Mouse (Mus musculus) spleen, adult 18-20 months (tissue): ENCODE measurements at regions not wholly inside any gene's neighbourhood (a gene's known extent, or its start where the extent isn't known, plus 50 kb on each side); places are given as distances from the start of the nearest gene placed in this dataset.

Experiments
- DNase-seq, 2 experiments: peaks; one replicate each; pipeline ENCODE4 v3.0.0; 2022; ENCODE audit warnings: mixed read lengths in 2 of 2

DNA sequence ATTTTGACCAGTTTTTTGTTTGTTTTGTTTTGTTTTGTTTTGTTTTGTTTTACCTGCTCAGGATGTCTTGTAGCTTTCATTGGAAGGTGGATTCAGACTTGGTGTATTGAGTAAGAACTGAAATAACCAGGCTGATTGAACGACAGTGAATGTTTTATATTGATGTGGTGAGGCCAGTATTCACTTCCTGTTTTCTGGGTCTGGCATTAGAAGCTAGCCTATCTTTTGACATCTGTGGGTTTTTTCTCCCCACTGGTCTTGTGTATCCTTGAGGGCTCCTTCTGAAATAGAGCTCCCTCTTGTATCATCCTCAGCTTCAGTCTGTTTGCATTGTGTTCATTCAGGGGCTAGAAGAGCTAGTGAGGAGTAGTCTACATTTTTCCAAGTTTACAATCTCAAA lies 175.5 kb downstream of the 1700129C05Rik start:
- no peak for DNase-seq

DNA sequence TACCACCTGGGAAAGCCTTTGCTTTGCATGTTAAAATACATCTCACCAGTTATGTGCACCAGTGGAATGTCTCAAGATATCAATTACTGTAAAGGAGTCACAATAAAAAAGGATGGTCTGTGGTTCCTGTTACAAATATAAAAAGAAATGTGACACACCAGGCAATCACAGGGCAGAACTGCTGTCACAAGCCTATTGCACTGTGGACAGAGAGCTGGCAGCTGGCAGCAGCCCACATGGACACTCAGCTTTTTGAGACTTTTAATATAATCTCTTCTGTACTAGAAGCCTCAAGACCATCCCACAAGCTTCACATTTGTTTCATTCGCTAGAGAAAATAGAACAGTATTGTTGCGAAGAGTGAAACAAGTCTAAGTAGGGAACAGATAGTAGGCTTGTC lies 197.7 kb downstream of the 1700129C05Rik start:
- DNase-seq = no peak

DNA sequence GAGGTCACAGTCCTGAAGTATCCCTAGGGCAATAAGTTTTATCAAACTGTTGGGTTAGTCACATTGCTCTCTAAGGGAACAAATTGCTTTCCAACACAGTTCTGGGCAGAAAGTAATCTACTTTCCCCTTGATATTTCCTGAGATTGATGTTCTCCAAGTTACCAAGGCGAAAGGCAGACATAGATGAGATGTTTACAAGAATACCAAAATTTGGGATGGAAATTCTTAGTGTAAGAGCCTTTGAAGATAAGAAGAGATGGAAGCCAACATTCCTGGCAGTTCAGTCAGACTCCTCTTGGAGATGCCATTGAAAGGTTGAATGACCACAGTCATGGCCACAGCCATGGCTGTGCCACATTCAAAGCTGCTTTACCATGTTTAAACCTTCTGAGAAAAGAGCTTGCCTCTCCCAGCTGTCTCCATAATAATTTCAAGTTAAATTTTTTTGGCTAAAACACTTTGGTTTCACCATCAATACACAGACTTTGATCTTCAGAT lies 199.4 kb downstream of the 1700129C05Rik start:
- DNase-seq = no peak

DNA sequence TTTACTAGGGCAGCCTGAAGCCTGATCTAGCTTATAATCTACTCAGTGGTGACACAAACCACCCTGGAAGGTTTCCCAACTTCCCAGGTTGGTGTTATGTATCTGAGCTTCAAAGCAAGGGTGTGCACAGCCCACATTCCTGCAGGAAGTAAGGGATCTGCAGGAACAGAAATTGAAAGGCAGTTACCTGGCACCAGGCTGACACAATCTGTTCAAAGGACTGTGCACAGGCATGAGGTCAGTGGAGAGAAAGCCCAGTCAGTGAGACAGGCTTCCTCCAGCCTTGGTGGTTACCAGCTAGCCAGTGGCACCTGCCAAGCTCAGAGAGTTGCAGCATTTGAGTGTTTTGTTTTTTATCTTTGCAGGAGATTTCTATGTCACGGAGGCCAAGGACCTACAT lies 203.6 kb downstream of the 1700129C05Rik start:
- DNase-seq = no peak

- DNase-seq = no peak
Measured at GRCm38 (mm10) chr14:58938601-58938970, 204.1 kb downstream of the 1700129C05Rik start.

DNA sequence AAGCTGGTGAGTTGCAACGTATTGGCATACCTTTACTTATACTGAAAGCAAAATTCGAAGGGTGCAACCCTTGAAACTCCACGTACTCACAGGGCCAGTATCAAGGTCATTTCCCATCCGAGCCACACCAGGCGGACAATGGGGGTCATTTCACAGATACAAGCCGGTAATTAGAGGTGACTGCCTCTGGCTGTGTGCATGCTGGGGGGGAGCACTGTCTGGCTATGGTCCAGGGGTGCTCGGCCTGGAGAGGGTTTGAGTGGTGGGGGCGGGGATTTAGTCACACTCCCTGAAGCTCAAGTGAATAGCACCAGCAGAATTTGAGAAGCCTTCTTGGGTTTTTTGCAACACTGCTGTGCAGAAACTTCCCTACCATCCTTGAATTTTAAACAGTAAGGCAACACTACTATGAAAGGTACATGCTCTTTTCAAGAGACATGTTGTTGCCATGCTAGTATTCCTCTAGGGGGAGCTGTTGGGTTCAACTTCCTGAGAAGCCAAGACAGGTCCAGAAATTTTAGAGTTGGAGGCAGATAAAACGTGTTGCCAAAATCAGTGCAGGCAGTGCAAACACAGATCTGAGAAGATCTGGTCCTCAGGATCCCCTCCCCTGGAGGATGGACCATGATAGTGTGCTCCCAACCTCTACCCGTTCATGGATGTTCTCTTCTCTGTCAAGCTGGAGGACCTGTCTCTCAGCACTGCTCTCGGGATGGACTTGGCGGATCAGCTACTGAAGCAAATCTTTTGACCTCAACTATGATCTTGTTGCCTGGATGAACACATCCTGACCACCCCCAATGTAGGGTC lies 204.7 kb downstream of the 1700129C05Rik start:
- DNase-seq = no peak

DNA sequence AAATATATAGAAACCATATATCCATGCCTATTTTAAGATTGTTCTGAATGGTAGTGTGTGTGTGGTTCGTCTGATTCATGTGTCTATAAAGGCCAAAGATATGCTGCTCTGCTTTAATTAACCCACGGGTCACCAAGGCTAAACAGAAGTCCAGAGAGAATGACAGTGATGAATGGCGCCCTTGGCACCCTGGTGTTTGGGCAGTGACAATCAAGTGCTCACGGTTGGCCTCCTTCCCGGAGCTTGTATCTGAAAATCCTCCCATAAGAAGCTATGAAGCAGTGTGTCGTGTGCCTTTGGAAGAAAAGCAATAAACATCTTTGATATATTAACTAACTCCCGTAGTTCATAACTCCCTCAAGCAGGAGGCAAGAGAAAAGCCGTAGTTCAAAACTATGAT lies 205.4 kb downstream of the 1700129C05Rik start:
- DNase-seq = no peak

GRCm38 (mm10) chr14:58936131-58936530 lies 206.6 kb downstream of the 1700129C05Rik start:
- DNase-seq = no peak

DNA sequence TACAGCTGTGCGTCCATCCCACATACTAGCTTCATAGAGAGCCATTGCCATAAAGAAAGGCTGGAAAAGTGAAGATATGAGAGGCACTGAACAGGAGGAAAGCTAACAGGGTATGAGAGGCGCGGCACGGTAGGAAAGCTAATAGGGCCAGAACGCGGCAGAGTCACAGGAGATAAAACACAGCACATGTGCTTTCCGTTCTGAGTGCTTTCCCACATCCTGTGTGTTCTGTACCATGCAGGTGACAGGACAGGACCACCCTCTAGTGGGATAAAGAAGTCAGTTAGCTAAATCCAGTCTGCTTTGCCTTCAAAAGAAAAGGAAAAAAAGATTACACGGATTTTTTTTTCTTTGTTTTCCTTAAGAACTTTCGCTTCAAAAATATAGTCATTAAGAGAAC lies 224.8 kb downstream of the 1700129C05Rik start:
- DNase-seq = no peak

- DNase-seq = no peak
Measured at GRCm38 (mm10) chr14:58917228-58917627, 225.5 kb downstream of the 1700129C05Rik start.

- no peak for DNase-seq
Measured at GRCm38 (mm10) chr14:58914937-58915336, 227.8 kb downstream of the 1700129C05Rik start.

- DNase-seq = no peak
Measured at GRCm38 (mm10) chr14:58910846-58911245, 231.8 kb downstream of the 1700129C05Rik start.

DNA sequence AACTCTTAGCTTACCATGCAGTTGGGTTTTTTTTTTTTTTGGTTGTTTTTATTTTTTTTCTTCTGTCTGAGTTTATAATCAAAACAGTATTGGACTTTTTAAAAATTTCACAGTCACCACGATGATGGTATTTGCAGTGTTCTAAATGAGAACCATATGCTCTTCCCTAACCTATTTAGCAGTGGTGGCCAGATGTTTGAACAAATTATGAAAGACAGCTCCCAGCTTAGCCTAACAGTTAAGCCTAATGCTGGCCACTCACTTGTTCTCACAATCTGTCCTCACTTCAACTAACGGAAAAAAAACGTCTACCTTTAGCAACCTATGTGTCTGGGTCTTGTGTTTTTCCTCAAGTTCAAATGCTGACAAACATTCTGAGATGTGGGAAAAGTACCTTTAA lies 234.8 kb downstream of the 1700129C05Rik start:
- no peak for DNase-seq

DNA sequence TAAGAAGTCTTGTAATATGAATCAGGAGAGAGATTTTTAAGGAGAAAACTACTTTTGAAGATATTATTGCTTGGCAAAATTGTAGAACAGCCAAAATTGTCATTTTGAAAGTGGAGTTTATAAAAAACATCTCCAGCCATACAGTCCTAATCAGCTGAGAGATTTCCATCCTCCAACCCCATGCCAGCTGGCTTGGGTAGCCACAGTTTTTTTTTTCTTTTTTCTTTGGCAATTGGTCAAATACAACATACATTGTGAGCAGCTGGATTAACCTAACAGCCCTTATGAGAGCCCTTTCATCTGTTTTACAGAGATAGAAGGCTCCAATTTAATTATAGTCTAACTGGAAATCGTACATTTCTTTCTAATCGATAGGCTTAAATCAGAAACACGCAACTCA lies 235.3 kb downstream of the 1700129C05Rik start:
- DNase-seq = no peak

DNA sequence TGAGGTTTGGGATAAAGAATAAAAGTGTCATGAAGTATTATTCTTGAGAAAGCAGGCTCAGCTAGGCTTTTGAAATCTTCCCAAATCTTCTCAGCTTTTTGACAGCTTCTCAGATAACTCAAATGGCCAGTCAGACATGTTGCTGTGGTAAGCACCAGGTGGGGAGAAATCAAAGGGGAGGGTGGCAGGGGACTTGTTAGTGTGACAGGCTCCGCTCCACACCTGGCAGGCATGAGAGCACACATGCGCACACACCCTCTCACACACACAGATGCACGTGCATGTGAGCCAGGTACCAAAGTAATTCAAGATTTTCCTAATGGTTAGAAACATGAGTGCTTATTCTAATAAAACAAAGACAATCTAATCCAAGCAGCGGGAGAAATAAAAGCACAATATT lies 236.1 kb downstream of the 1700129C05Rik start:
- no peak for DNase-seq

DNA sequence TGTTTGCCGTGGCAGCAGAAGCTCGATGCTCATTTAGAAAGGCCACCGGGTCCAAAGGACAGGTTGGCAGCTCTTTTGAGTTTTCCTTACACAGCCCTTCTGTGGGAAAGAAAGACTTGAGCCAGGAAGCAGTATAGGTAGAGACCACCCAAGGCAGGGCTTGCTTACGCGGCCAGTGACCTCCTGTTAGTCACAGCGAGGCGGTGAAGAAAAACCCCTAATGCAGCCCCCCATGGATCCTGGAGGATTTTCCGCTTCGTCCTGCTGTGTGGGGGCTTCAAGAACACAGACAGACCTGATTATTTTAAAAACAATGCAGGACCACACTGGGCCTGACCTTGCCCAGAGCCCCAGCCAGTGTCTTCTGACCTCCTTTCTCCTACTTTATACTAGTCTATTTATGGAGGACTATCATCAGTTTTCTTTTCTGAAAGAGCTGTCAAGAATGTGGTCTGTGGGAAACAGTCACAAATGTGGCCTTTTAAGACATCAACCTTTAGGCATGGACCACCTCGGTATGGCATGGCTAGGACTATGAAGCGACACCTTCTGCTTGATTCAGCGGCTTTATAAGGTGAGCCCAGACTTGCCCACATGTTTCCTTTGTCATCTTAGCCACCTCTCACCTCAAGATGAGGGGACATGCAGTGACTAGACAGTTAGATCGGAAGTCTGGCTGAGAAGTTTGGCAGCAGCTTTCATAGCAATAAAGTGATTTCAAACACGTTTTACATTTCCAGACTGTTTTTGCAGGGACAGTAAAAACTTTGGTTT lies 274.3 kb downstream of the 1700129C05Rik start:
- no peak for DNase-seq

DNA sequence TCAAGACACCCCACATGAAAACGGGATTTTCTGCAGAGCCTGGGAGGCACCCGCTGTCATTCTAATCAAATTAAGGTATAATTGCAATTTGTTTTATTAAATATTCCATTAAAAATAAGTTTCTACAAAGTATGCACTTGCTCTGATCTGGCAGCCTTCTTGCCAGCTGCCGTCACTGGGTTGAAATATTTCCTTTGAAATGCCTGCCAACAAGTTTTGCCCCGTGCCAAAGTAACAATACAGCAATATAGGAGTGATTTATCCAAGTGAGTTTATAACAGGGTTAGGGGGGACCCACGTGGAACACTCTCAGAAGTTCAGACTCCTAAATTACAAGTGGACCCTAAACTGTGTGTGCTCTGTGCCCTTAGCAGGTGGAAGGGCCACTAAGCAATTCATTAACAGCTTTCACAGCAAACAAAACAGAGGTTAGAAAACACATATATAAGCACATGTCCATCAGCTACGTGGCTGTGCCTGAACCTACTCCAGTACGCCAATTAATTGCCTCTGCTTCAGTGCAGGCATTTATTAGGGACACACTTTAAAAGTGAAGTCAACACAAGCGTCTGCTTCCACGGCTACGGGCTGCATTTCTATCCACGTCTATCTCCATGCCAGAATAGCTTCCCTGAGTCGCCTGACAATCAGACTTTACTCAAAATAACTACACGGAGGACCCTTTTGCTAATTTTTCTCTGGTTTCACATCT lies 275.1 kb downstream of the 1700129C05Rik start:
- no peak for DNase-seq

- DNase-seq = no peak
Measured at GRCm38 (mm10) chr14:58854871-58855270, 287.8 kb downstream of the 1700129C05Rik start.

DNA sequence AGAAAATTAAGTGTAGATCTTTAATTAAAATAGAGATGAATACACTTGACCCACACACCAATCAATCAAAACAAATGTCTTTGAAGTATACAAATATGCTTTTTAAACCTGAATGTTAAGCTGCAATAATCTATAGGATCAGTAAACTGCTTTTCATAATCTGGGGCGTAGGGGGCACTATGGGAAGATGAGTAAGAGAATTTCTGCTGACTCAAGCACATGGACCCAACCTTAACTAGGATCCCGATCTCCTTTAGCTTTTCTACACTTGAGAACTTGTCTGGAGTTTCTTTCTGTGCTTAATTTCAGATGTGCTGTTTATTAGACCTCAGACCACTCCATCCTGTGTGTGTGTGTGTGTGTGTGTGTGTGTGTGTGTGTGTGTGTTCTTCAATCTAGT lies 298.1 kb downstream of the 1700129C05Rik start:
- no peak for DNase-seq

- no peak for DNase-seq
Measured at GRCm38 (mm10) chr14:58842196-58842886, 300.4 kb downstream of the 1700129C05Rik start.

DNA sequence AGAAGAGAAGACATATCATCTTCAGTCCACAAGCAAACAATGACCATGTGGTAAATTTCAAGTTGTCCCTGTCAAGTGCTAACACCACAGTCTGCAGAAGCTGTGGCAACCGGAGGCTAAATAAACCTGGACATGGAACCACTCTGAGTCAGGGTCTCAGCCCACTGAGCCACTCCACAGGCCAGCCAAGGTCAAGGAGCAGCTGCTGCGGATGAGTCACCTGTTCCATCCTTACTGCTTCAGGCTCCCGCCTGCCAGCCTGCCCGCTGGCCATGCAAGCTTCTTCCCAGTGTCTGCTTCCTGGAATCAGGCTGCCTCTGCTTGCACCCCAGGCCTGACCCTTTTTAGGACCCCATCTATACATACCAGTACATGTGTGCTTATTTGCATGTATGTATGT lies 319.8 kb downstream of the 1700129C05Rik start:
- DNase-seq = no peak

GRCm38 (mm10) chr14:58817961-58818504 lies 324.7 kb downstream of the 1700129C05Rik start:
- peak in 1 of 2 experiments; percentile 4 for DNase-seq

DNA sequence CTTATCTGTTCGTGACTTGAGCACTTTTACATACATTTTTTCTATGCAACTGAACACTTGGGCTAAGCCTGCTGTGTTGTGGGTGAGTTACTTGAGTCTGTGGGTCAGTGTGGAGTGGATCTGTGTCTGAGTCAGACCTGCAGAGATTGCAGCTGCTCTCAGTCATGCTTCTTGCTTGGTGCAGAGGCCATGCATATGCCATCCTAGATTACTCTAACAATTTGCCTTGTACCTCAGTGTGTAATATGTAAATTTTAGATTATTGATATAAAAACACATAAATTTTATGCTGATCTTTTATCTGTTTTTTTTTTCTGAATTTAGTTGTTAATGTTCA lies 326.2 kb downstream of the 1700129C05Rik start:
- no peak for DNase-seq
